Mouse (Mus musculus): ENCODE measurements around the gene Crybb3.

- TF ChIP-seq CTCF (IDR thresholded peaks at IDR 0.05; ENCODE audit: insufficient read depth, low read depth, low read length) (no peak), POLR2A (IDR thresholded peaks at IDR 0.05; ENCODE audit: insufficient read depth, low read depth, low read length) (no peak)
These were observed 46.0 kb downstream of the Crybb3 start for GRCm38 (mm10) chr5:113035094-113036047.

Measured in olfactory bulb, adult 2 months (tissue).